Mouse (Mus musculus) layer of hippocampus, postnatal 10 days (tissue): ENCODE measurements around the gene Scn11a. TPM values are rescaled to one million over a fixed set of nuclear protein-coding genes. Genes with fewer than 3 reads are reported as not detected.

Experiments used
- total RNA-seq, 2 experiments: library from RNA; stranded (reverse); gene quantifications; 2 replicates each; pipeline ENCODE4 v1.2.3; 2021

The Scn11a gene
- total RNA-seq, 2 experiments from 2014 or later, result 0.18 to 0.25 TPM

Other genes starting within 250 kb of the Scn11a start
- gene Scn5a, start 246.4 kb downstream of the Scn11a start, total RNA-seq, result 1 to 10 TPM; 1.4 to 1.5 TPM
- not detected for gene Scn10a, start 106.1 kb downstream of the Scn11a start, total RNA-seq
- 10 to 100 TPM; 61.7 to 66.8 TPM for gene Wdr48, start 69.4 kb upstream of the Scn11a start, total RNA-seq
- 10 to 100 TPM; 28.9 to 31.2 TPM for gene Gorasp1, start 112.1 kb upstream of the Scn11a start, total RNA-seq
- gene Ttc21a, start 112.2 kb upstream of the Scn11a start, total RNA-seq, result 1 to 10 TPM; 1.3 to 2.9 TPM
- gene Csrnp1, start 159.2 kb upstream of the Scn11a start, total RNA-seq, result 10 to 100 TPM in 1 of 2 experiments, 1 to 10 TPM in 1; 9.9 to 10.4 TPM
- under 1 TPM; 0.07 to 0.09 TPM for gene Xirp1, start 198.1 kb upstream of the Scn11a start, total RNA-seq
- 10 to 100 TPM; 28.3 to 31.6 TPM for gene Cx3cr1, start 244.4 kb upstream of the Scn11a start, total RNA-seq